Mouse (Mus musculus): ENCODE results near the gene Zfp652. TPM values are rescaled to one million over a fixed set of nuclear protein-coding genes. Genes with fewer than 3 reads are reported as not detected.

Zfp652 gene
- polyA plus RNA-seq, 1 experiment from 2014 or later = 10.0 TPM

DNA sequence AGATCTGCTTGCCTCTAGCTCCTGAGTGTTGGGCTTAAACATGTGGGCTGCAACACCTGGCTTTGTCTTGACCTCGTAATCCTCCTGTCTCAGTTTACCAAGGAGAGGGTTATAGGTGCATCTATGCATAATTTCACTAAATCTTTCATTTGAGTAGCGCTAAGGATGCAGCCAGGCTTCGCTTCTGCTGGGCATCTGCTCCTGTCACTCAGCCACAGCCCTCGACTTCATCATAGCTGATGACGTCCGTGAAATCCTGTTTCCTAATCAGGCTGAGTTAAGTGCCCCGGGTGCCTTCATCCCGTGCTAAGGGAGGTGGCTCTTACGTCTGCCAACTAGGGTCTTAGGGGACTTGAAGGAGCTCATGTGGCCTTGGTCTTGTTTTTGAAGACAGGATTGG lies 71.5 kb downstream of the Zfp652 start:
- no peak for ATAC-seq (ENCODE audit: extremely low read depth, insufficient number of reproducible peaks, low FRiP score, low TSS enrichment)
- Histone ChIP-seq H3K9ac (no peak overlapping the region), H3K9me3 (peaks cover 6% of the 10 kb centered on the region; the same call in 1 of the 2 replicates), H3K4me2 (no peak overlapping the region), H3K36me3 (0 out of 2 replicates have a peak, but pooled peaks cover 4% of the 10 kb centered on the region), H3K27me3 (replicated peaks) (no peaks in the 10 kb centered on the region), H3K4me1 (no peaks in the 10 kb centered on the region), H3K4me3 (no peak overlapping the region), H3K27ac (replicated peaks) (no peak overlapping the region)
- WGBS = 61% methylated on average over 9 of the region's 9 CpGs

DNA sequence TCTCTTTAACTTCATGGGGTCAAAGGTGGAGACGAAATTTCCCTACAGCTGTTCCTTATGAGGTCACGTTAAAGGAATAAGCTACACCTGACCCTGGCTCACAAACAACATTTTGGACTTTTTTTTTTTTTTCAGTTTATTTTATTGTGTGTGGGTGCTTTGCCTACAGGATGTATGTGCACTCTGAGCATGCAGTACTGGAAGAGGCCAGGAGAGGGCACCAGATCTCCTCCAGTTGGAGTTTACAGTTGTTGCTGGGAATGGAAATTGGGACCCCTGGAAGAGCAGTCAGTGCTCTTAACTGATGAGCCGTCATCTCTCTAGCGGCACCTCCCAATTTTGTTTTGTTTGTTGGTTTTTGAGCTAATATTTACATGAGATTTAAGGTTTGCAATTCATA lies 73.2 kb downstream of the Zfp652 start:
- Histone ChIP-seq H3K9me3 (peaks cover 6% of the 10 kb centered on the region; the same call in 1 of the 2 replicates), H3K4me1 (no peaks in the 10 kb centered on the region), H3K36me3 (0 out of 2 replicates have a peak, but pooled peaks cover 4% of the 10 kb centered on the region), H3K27me3 (replicated peaks) (no peaks in the 10 kb centered on the region), H3K4me2 (no peak overlapping the region), H3K4me3 (no peak overlapping the region), H3K9ac (no peak overlapping the region), H3K27ac (replicated peaks) (no peak overlapping the region)
- 89% methylated on average over 4 of the region's 4 CpGs for WGBS
- no peak for ATAC-seq (ENCODE audit: extremely low read depth, insufficient number of reproducible peaks, low FRiP score, low TSS enrichment)

DNA sequence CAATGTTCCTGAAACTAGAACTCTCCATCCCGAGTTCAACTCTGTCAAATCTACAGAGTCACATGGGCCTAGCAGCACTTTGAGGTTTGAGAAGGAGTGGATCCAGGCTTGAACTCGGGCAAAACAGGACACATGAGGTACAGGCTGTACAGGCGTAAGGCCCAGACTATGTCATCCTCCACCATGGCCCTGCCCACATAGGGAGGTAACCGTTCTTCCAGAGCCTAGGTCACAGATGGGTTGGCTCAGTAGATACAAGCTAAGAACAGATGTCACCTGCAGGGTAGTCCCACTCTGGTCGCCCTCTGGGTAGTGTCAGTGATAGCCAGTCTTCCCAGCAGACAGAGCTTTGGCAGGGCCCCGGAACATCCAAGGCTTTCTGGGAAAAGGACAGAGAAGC lies 74.0 kb downstream of the Zfp652 start:
- WGBS = 79% methylated on average over 6 of the region's 6 CpGs
- H3K27me3 ChIP-seq (replicated peaks) = no peaks in the 10 kb centered on the region

DNA sequence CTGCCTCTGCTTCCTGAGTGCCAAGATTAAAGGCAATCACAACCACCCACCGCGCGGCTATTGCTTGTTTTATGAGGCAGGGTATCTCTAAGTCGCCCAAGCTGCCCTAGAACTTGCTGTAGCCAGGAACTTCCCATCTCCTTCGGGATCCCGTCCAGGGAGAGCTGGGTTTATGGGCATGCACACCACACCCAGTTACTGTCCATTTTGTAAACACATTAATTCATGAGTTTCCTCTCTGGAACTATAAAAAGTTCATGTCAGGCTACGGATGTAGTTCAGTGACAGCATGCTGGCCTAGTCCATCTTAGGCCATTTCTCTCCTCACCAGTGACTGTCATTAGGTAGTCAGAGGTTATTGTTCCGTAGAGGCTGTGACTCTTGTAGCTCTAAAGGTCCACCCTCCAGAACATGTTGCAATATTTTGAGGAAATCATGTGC lies 77.0 kb downstream of the Zfp652 start:
- H3K4me1 ChIP-seq = peaks cover 15% of the 10 kb centered on the region
- 0 out of 2 replicates have a peak, but pooled peaks cover 4% of the 10 kb centered on the region for H3K36me3 ChIP-seq
- H3K27me3 ChIP-seq (replicated peaks) = no peaks in the 10 kb centered on the region
- WGBS = 79% methylated on average over 8 of the region's 8 CpGs
- H3K9me3 ChIP-seq = peaks cover 6% of the 10 kb centered on the region; the same call in 1 of the 2 replicates
- no peak overlapping the region for H3K4me2 ChIP-seq
- no peak overlapping the region for H3K9ac ChIP-seq
- ATAC-seq (ENCODE audit: extremely low read depth, insufficient number of reproducible peaks, low FRiP score, low TSS enrichment) = no peak
- H3K4me3 ChIP-seq = no peak overlapping the region
- no peak overlapping the region for H3K27ac ChIP-seq (replicated peaks)

More for the DNA sequence above, 74.0 kb downstream of the Zfp652 start:
- H3K36me3 ChIP-seq = 0 out of 2 replicates have a peak, but pooled peaks cover 4% of the 10 kb centered on the region
- H3K9me3 ChIP-seq = peaks cover 6% of the 10 kb centered on the region; the same call in 1 of the 2 replicates
- no peak overlapping the region for H3K4me2 ChIP-seq
- no peak for ATAC-seq (ENCODE audit: extremely low read depth, insufficient number of reproducible peaks, low FRiP score, low TSS enrichment)
- no peak overlapping the region for H3K27ac ChIP-seq (replicated peaks)
- no peak overlapping the region for H3K4me3 ChIP-seq
- H3K9ac ChIP-seq = no peak overlapping the region
- no peaks in the 10 kb centered on the region for H3K4me1 ChIP-seq

GRCm38 (mm10) chr11:95791787-95792186 lies 79.3 kb downstream of the Zfp652 start:
- H3K9ac ChIP-seq = no peak overlapping the region
- no peak overlapping the region for H3K4me2 ChIP-seq
- H3K27me3 ChIP-seq (replicated peaks) = peaks cover 9% of the 10 kb centered on the region
- H3K4me1 ChIP-seq = peaks cover 37% of the 10 kb centered on the region
- H3K36me3 ChIP-seq = no peaks in the 10 kb centered on the region
- no peak for ATAC-seq (ENCODE audit: extremely low read depth, insufficient number of reproducible peaks, low FRiP score, low TSS enrichment)
- H3K9me3 ChIP-seq = no peaks in the 10 kb centered on the region
- 78% methylated on average over 13 of the region's 13 CpGs for WGBS
- H3K4me3 ChIP-seq = no peak overlapping the region
- H3K27ac ChIP-seq (replicated peaks) = no peak overlapping the region

DNA sequence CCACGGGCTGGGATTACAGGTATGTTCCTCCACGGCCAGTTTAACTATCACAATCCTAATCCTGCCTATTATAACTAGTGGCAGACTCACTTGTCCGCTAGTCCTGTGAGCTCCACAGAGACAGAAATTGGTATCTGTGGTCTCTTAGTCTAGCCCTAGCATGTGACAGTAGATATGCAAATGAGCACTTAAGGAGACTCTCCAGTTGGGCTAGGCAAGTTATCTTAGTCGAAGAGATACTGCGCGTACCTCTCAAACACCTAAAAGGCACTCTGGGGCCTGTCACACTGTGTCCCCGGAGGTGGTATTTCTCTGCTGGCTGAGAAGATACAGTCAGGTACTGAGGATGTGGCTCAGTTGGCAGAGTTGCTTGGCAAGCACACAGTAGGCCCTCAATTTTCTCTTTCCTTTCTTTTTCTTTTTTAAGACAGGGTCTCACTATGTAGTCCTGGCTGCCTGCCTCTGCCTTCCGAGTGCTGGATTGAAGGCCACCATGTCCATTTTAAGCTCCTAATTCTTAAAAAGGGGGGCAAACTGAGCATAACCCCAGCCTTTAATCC lies 80.6 kb downstream of the Zfp652 start:
- H3K4me2 ChIP-seq = no peak overlapping the region
- no peak for ATAC-seq (ENCODE audit: extremely low read depth, insufficient number of reproducible peaks, low FRiP score, low TSS enrichment)
- no peak overlapping the region for H3K4me3 ChIP-seq
- 48% methylated on average over 8 of the region's 8 CpGs for WGBS
- H3K27me3 ChIP-seq (replicated peaks) = peaks cover 19% of the 10 kb centered on the region
- no peak overlapping the region for H3K27ac ChIP-seq (replicated peaks)
- peaks cover 41% of the 10 kb centered on the region for H3K4me1 ChIP-seq
- no peaks in the 10 kb centered on the region for H3K36me3 ChIP-seq
- no peaks in the 10 kb centered on the region for H3K9me3 ChIP-seq
- H3K9ac ChIP-seq = no peak overlapping the region

DNA sequence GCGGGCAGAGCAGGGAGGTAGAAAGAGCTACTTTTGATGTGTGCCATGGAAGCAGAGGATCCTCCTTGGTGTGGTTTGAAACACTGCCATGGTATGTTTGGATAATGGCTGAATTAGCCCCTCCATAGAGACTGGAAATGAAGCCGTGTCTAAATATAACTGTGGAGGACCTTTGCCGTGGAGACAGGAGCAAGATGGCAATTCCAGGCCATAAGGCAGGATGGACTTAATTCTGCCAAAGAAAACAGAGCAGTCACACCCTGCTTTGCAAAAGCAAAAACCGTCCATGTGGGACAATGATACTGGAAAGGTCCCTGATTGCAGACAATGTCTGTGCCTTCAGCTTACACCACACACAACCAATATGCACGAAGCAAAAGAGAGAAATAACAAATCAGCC lies 81.7 kb downstream of the Zfp652 start:
- H3K4me3 ChIP-seq = no peak overlapping the region
- H3K27me3 ChIP-seq (replicated peaks) = peaks cover 25% of the 10 kb centered on the region
- H3K36me3 ChIP-seq = no peaks in the 10 kb centered on the region
- peaks cover 41% of the 10 kb centered on the region for H3K4me1 ChIP-seq
- no peak for ATAC-seq (ENCODE audit: extremely low read depth, insufficient number of reproducible peaks, low FRiP score, low TSS enrichment)
- no peak overlapping the region for H3K9ac ChIP-seq
- H3K4me2 ChIP-seq = no peak overlapping the region
- no peak overlapping the region for H3K27ac ChIP-seq (replicated peaks)
- 41% methylated on average over 5 of the region's 5 CpGs for WGBS
- no peaks in the 10 kb centered on the region for H3K9me3 ChIP-seq

DNA sequence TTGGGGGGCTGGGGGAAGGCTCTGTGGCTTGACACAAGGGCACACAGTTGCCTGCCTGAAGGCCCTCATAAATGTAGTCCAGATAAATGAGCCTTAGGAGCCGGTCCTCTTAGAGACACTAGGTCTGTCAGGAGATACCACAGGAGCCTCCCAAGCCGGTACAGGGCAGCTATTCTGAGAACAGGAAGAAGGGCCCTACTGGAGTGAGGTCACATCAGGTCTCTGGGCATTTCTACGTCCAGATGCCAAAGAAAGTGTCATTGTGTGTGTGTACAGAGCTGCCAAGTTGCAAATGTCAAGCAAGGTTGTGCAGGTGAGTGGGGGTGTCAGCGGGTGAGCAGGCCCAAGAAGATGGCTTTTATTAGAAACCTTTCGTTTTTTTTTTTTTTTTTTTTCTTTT lies 83.1 kb downstream of the Zfp652 start:
- WGBS = 27% methylated on average over 5 of the region's 5 CpGs
- peaks cover 25% of the 10 kb centered on the region for H3K27me3 ChIP-seq (replicated peaks)
- no peak for ATAC-seq (ENCODE audit: extremely low read depth, insufficient number of reproducible peaks, low FRiP score, low TSS enrichment)
- no peak overlapping the region for H3K9ac ChIP-seq
- no peaks in the 10 kb centered on the region for H3K9me3 ChIP-seq
- no peak overlapping the region for H3K4me3 ChIP-seq
- H3K4me1 ChIP-seq = peaks cover 41% of the 10 kb centered on the region
- H3K4me2 ChIP-seq = no peak overlapping the region
- no peak overlapping the region for H3K27ac ChIP-seq (replicated peaks)
- H3K36me3 ChIP-seq = no peaks in the 10 kb centered on the region

DNA sequence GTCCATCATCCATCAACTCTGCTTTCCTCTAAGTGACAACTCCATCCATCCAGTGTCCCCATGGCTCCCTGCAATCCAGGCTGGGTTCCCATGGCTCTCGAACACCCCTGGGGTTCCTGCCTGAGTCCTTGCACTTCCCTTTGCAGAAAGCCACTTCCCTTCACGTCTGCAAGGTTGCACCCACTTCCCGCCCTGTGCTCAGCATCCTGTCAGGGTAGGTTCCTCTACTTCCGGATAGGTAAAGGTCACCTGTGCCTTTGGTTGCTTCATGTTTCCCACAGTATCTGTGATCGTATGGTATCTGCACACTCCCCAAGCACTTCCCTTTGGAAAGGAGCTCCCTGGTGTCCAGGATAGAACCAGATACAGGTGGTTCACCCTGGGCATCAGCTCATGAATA lies 92.5 kb downstream of the Zfp652 start:
- Histone ChIP-seq H3K27me3 (replicated peaks) (no peaks in the 10 kb centered on the region), H3K9me3 (peaks cover 9% of the 10 kb centered on the region), H3K36me3 (no peaks in the 10 kb centered on the region), H3K4me1 (peaks cover 15% of the 10 kb centered on the region), H3K9ac (no peak overlapping the region), H3K27ac (replicated peaks) (no peak overlapping the region), H3K4me3 (no peak overlapping the region), H3K4me2 (no peak overlapping the region)
- 66% methylated on average over 5 of the region's 5 CpGs for WGBS
- no peak for ATAC-seq (ENCODE audit: extremely low read depth, insufficient number of reproducible peaks, low FRiP score, low TSS enrichment)

- ATAC-seq (ENCODE audit: extremely low read depth, insufficient number of reproducible peaks, low FRiP score, low TSS enrichment) = peak; percentile 41
- Histone ChIP-seq H3K27ac (replicated peaks) (no peak overlapping the region; the same call in 1 of the 2 replicates), H3K4me1 (peaks cover 15% of the 10 kb centered on the region), H3K9ac (no peak overlapping the region), H3K36me3 (no peaks in the 10 kb centered on the region), H3K4me2 (no peak overlapping the region), H3K4me3 (no peak overlapping the region), H3K27me3 (replicated peaks) (no peaks in the 10 kb centered on the region), H3K9me3 (peaks cover 9% of the 10 kb centered on the region)
- WGBS = 17% methylated on average over 3 of the region's 3 CpGs
Measured at GRCm38 (mm10) chr11:95805527-95805926, 93.1 kb downstream of the Zfp652 start.

GRCm38 (mm10) chr11:95807884-95808283 lies 95.4 kb downstream of the Zfp652 start:
- WGBS = 91% methylated on average over 5 of the region's 5 CpGs

GRCm38 (mm10) chr11:95808448-95809011 lies 96.1 kb downstream of the Zfp652 start:
- ATAC-seq (ENCODE audit: extremely low read depth, insufficient number of reproducible peaks, low FRiP score, low TSS enrichment) = peak; percentile 51; the same call in 1 of the 2 replicates
- Histone ChIP-seq H3K4me2 (no peak overlapping the region), H3K4me3 (no peak overlapping the region), H3K9ac (no peak overlapping the region), H3K27ac (replicated peaks) (no peak overlapping the region; the same call in 1 of the 2 replicates), H3K9me3 (peaks cover 9% of the 10 kb centered on the region), H3K36me3 (no peaks in the 10 kb centered on the region), H3K4me1 (peaks cover 15% of the 10 kb centered on the region), H3K27me3 (replicated peaks) (no peaks in the 10 kb centered on the region)
- WGBS = 64% methylated on average over 5 of the region's 5 CpGs

More at GRCm38 (mm10) chr11:95807884-95808283, 95.4 kb downstream of the Zfp652 start:
- Histone ChIP-seq H3K9me3 (peaks cover 9% of the 10 kb centered on the region), H3K27me3 (replicated peaks) (no peaks in the 10 kb centered on the region), H3K27ac (replicated peaks) (no peak overlapping the region; the same call in 1 of the 2 replicates), H3K36me3 (no peaks in the 10 kb centered on the region), H3K9ac (no peak overlapping the region), H3K4me1 (peaks cover 15% of the 10 kb centered on the region), H3K4me3 (no peak overlapping the region), H3K4me2 (no peak overlapping the region)
- no peak for ATAC-seq (ENCODE audit: extremely low read depth, insufficient number of reproducible peaks, low FRiP score, low TSS enrichment)
